Mouse (Mus musculus) heart, adult 2 months (tissue): ENCODE measurements around the gene Slc28a1. TPM values are rescaled to one million over a fixed set of nuclear protein-coding genes. Genes with fewer than 3 reads are reported as not detected.
A peak's percentile ranks its signal among the peaks of the same experiment; 100 is the strongest.
"Not testable (repeated sequence)": the region's sequence is repeated elsewhere in the genome, so short reads cannot be mapped to it uniquely, and the experiment has no call there.

Source experiments
- DNase-seq, 2 experiments: peaks; one replicate each; pipeline ENCODE4 v3.0.0; 2021
- H3K27ac ChIP-seq: fragments of 200-600 bp; 2 replicates; pipeline ENCODE4 v1.8.1; 2022
- H3K27me3 ChIP-seq: fragments of 200-500 bp; 2 replicates; pipeline ENCODE4 v1.6.1; 2012; ENCODE audit warnings: mild to moderate bottlenecking, low read length, inconsistent platforms, mixed read lengths; ENCODE audit not compliant: control insufficient read depth, insufficient read depth
- H3K36me3 ChIP-seq: fragments of 200-500 bp; 2 replicates; pipeline ENCODE4 v1.6.1; 2012; ENCODE audit warnings: low read length, inconsistent platforms; ENCODE audit not compliant: control insufficient read depth, insufficient read depth
- H3K4me1 ChIP-seq: fragments of 200-500 bp; 2 replicates; pipeline ENCODE4 v1.6.1; 2011; ENCODE audit warnings: low read length; ENCODE audit not compliant: control insufficient read depth, insufficient read depth
- H3K4me3 ChIP-seq: fragments of 200-600 bp; 2 replicates; pipeline ENCODE4 v1.8.1; 2022
- H3K79me2 ChIP-seq: fragments of 200-500 bp; replicated peaks from 2 replicates; pipeline ENCODE4 v1.6.1; 2012; ENCODE audit warnings: mild to moderate bottlenecking, inconsistent platforms, low read length, moderate library complexity, mixed read lengths; ENCODE audit not compliant: control insufficient read depth, insufficient read depth
- H3K9ac ChIP-seq: fragments of 200-500 bp; 2 replicates; pipeline ENCODE4 v1.6.1; 2012; ENCODE audit warnings: low read depth, mild to moderate bottlenecking, control low read depth, inconsistent platforms, low read length, mixed read lengths
- CTCF ChIP-seq: fragments of 200-600 bp; IDR thresholded peaks from 2 replicates; pipeline ENCODE4 v1.8.1; 2022; ENCODE audit warnings: antibody characterized with exemption, mild to moderate bottlenecking, moderate library complexity
- EP300 ChIP-seq: fragments of 200-500 bp; IDR thresholded peaks from 2 replicates; pipeline ENCODE4 v1.6.1; 2011; ENCODE audit warnings: low read depth, low read length, control low read depth; ENCODE audit not compliant: insufficient read depth
- POLR2A ChIP-seq: fragments of 200-500 bp; IDR thresholded peaks from 2 replicates; pipeline ENCODE4 v1.6.1; 2011; ENCODE audit warnings: mild to moderate bottlenecking, low read depth, low read length, control low read depth; ENCODE audit not compliant: insufficient read depth
- WGBS: fragments of 180-500 bp; shearing (Covaris S2); methylation state at CpG from one replicate; pipeline ENCODE4 v1.1.7; 2018; 5-methylcytosine and 5-hydroxymethylcytosine counted together
- intact Hi-C: fragments of 180-260 bp; cut with DNase I; formaldehyde crosslinking; loops from one replicate; pipeline ENCODE4 v1.15.1; 2025
- polyA plus RNA-seq: library from polyadenylated mRNA; depleted of rRNA; stranded (reverse); fragments of >200 nt; gene quantifications from 2 replicates; pipeline ENCODE4 v1.2.3, GENCODE M21; 2012
- total RNA-seq, 2 experiments: library from RNA; stranded (reverse); gene quantifications; 2 replicates each; pipeline ENCODE4 v1.2.3; 2021

Slc28a1 gene
- total and polyA plus RNA-seq, 3 experiments = 0.08 to 0.20 (median 0.18) TPM

- intact Hi-C loops = loop anchor here (5.0 kb wide), 1 partner anchor 89 kb away; no protein-coding TSS in a partner anchor
- Histone ChIP-seq H3K79me2 (no peaks in the 10 kb centered on the region), H3K4me3 (no peak overlapping the region), H3K9ac (no peak overlapping the region), H3K36me3 (no peaks in the 10 kb centered on the region), H3K4me1 (peaks cover 1% of the 10 kb centered on the region; the same call in 1 of the 2 replicates), H3K27ac (no peak overlapping the region), H3K27me3 (no peaks in the 10 kb centered on the region)
- WGBS = 95% methylated on average over 8 of the region's 8 CpGs
- TF ChIP-seq CTCF (no peak), POLR2A (no peak), EP300 (no peak)
- DNase-seq = no peak
Measured at GRCm38 (mm10) chr7:81151216-81151615, 36.6 kb downstream of the Slc28a1 start.

GRCm38 (mm10) chr7:81152306-81152705, 37.7 kb downstream of the Slc28a1 start:
- WGBS = 94% methylated on average over 10 of the region's 10 CpGs
- Histone ChIP-seq H3K27me3 (no peaks in the 10 kb centered on the region), H3K4me1 (peaks cover 1% of the 10 kb centered on the region; the same call in 1 of the 2 replicates), H3K4me3 (no peak overlapping the region), H3K36me3 (no peaks in the 10 kb centered on the region), H3K27ac (no peak overlapping the region), H3K9ac (no peak overlapping the region), H3K79me2 (no peaks in the 10 kb centered on the region)
- intact Hi-C loops = loop anchor here (5.0 kb wide), 1 partner anchor 90 kb away; no protein-coding TSS in a partner anchor
- no peak for TF ChIP-seq CTCF
- TF ChIP-seq EP300 = no peak
- TF ChIP-seq POLR2A = no peak
- DNase-seq = no peak

- Histone ChIP-seq H3K79me2 (no peaks in the 10 kb centered on the region), H3K9ac (no peak overlapping the region), H3K4me3 (no peak overlapping the region), H3K36me3 (no peaks in the 10 kb centered on the region), H3K27ac (no peak overlapping the region), H3K27me3 (no peaks in the 10 kb centered on the region), H3K4me1 (peaks cover 1% of the 10 kb centered on the region; the same call in 1 of the 2 replicates)
- intact Hi-C loops = loop anchor here (5.0 kb wide), 1 partner anchor 91 kb away; no protein-coding TSS in a partner anchor
- WGBS = 81% methylated on average over 7 of the region's 7 CpGs
- no peak for DNase-seq
- TF ChIP-seq POLR2A (no peak), EP300 (no peak), CTCF (no peak)
Measured at GRCm38 (mm10) chr7:81152826-81153225, 38.2 kb downstream of the Slc28a1 start.

DNA sequence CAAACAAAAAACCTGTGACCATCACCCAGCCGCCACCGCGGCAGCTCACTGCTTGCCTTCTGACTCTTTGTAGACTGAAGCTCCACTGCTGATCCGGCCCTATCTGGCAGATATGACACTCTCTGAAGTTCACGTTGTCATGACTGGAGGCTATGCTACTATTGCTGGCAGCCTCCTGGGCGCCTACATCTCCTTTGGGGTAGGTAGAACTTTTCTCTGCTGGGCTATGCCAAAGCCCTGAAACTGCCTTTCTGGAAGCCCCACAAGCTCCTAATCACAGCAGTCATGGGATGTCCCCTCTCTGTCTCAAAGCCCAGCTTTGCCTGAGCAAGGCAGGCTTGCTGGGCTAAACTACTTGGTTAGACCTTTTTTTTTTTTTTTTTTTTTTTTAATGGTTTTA, 38.7 kb downstream of the Slc28a1 start:
- TF ChIP-seq EP300 (no peak), POLR2A (no peak), CTCF (no peak)
- H3K4me1 ChIP-seq = peaks cover 1% of the 10 kb centered on the region; the same call in 1 of the 2 replicates
- no peaks in the 10 kb centered on the region for H3K36me3 ChIP-seq
- no peak overlapping the region for H3K4me3 ChIP-seq
- WGBS = 84% methylated on average over 6 of the region's 6 CpGs
- H3K27me3 ChIP-seq = no peaks in the 10 kb centered on the region
- DNase-seq = no peak
- H3K9ac ChIP-seq = no peak overlapping the region
- H3K79me2 ChIP-seq = no peaks in the 10 kb centered on the region
- intact Hi-C loops = loop anchor here (5.0 kb wide), 1 partner anchor 91 kb away; no protein-coding TSS in a partner anchor
- no peak overlapping the region for H3K27ac ChIP-seq

- DNase-seq, H3K27me3 ChIP-seq, H3K79me2 ChIP-seq, H3K4me3 ChIP-seq, H3K27ac ChIP-seq, H3K9ac ChIP-seq, H3K4me1 ChIP-seq, H3K36me3 ChIP-seq: not testable (repeated sequence)
- intact Hi-C loops = loop anchor here (2.0 to 5.0 kb wide), 2 partner anchors 92 to 269 kb away; no protein-coding TSS in a partner anchor
Measured at GRCm38 (mm10) chr7:81154244-81154643, 39.6 kb downstream of the Slc28a1 start.

GRCm38 (mm10) chr7:81154960-81155359, 40.4 kb downstream of the Slc28a1 start:
- peaks cover 1% of the 10 kb centered on the region; the same call in 1 of the 2 replicates for H3K4me1 ChIP-seq
- H3K27me3 ChIP-seq = no peaks in the 10 kb centered on the region
- no peaks in the 10 kb centered on the region for H3K79me2 ChIP-seq
- 2% methylated on average over 3 of the region's 3 CpGs for WGBS
- peak; percentile 66 to 71 for DNase-seq
- H3K4me3 ChIP-seq = no peak overlapping the region
- H3K27ac ChIP-seq = no peak overlapping the region; the same call in 1 of the 2 replicates
- 0 out of 2 replicates have a peak, but pooled peaks have one; percentile 58 for TF ChIP-seq EP300
- peak; percentile 100 for TF ChIP-seq CTCF
- no peak for TF ChIP-seq POLR2A
- intact Hi-C loops = loop anchor here (1.0 to 5.0 kb wide), 6 partner anchors 93 to 423 kb away; partner anchors contain the start of genes Sec11a and Zfp592
- no peaks in the 10 kb centered on the region for H3K36me3 ChIP-seq
- no peak overlapping the region for H3K9ac ChIP-seq
